Mouse (Mus musculus): Measurements from ENCODE around the gene Tubb2a.

DNA sequence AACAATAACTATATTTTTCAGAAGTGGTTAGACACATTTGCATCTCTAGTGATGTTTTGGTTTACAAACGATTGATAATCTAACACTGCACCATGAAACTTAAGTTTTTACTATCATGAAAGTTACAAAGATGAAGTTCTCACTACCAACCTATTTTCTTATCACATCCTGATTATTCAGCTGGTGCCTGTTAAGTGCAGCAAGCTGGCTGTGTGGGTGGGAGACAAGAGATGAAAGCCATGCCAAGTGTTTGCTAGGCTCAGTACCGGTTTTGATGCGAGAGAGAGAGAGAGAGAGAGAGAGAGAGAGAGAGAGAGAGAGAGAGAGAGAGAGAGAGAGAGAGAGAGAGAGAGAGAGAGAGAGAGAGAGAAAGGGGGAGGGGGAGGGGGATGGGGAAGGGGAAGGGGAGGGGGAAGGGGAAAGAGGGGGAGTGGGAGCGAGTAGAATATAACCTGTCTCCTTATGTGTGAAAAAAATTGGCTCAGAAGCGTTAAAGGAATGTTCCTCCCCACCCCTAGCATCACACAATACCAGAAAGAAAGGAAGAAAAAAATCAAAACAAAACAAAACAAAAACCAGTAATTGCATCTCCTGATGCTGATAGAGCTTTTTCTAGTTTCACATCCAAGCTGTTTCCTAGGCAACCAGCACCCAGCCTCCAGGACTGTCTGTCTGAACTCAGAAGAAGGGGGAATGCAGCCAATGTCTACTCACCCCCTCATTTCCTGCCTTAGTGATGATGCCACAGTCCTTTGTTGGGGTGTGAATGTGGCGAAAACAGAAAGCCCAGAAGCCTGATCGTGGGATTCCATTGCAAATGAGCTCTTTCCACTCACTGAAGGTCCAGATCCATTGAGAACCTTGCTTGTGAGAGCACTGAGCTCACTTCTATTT, 18.0 kb upstream of the Tubb2a start:
- TF ChIP-seq POLR2A (IDR thresholded peaks at IDR 0.05; ENCODE audit: extremely low read depth, insufficient read depth, low read length) (no peak), CTCF (IDR thresholded peaks at IDR 0.05; ENCODE audit: low read depth, low read length) (no peak)

Data from liver, adult 2 months (tissue).